Comparison of ENCODE assay signal across 27 mouse cellular contexts in genomic region chr19:34698432-34698831, GRCm38 (mm10). TPM values are rescaled to one million over a fixed set of nuclear protein-coding genes. Genes with fewer than 3 reads are reported as not detected.
DNase-seq lines count a peak whose midpoint lies in the region; ATAC-seq and TF ChIP-seq lines count a peak whose summit lies in the region.
"Had no signal": no experiment of that assay in that cellular context is flagged by ENCODE, and none has a peak within 500 bp of the region (broad histone marks: within the 10 kb centered on the region; RNA-seq: fewer than 3 reads in every experiment).

No protein-coding gene starts in this region.

- 50% methylated on average over 3 of the region's 3 CpGs for WGBS in intestine, embryonic 15.5 days
- WGBS in intestine, postnatal 0 days, result 32% methylated on average over 3 of the region's 3 CpGs
- 77% methylated on average over 3 of the region's 3 CpGs for WGBS in liver, embryonic 11.5 days
- WGBS in liver, embryonic 16.5 days (ENCODE audit: insufficient replicate concordance), result 52% methylated on average over 3 of the region's 3 CpGs

- no peak overlapping the region for H3K9ac ChIP-seq in intestine, embryonic 15.5 days
- H3K9ac ChIP-seq in intestine, postnatal 0 days (ENCODE audit: low read depth, low read length), result no peak overlapping the region
- no peak overlapping the region for H3K9ac ChIP-seq in liver, embryonic 11.5 days (ENCODE audit: low read depth, low read length)
- H3K9ac ChIP-seq in liver, embryonic 16.5 days (ENCODE audit: low read depth, low read length), result no peak overlapping the region
- H3K9ac ChIP-seq: embryonic facial prominence, embryonic 12.5 days; forebrain, embryonic 15.5 days; heart, embryonic 13.5 days; hindbrain, embryonic 14.5 days; limb, embryonic 15.5 days; midbrain, embryonic 13.5 days; neural tube, embryonic 13.5 days had no signal

- H3K4me3 ChIP-seq in intestine, embryonic 15.5 days (replicated peaks), result no peak overlapping the region
- no peak overlapping the region for H3K4me3 ChIP-seq in intestine, postnatal 0 days (ENCODE audit: low read depth, low read length)
- no peak overlapping the region for H3K4me3 ChIP-seq in liver, embryonic 11.5 days (ENCODE audit: low read depth, low read length)
- H3K4me3 ChIP-seq in liver, embryonic 16.5 days (ENCODE audit: low read depth, low read length), result no peak overlapping the region
- H3K4me3 ChIP-seq: embryonic facial prominence, embryonic 12.5 days; forebrain, embryonic 15.5 days; heart, embryonic 13.5 days; limb, embryonic 10.5 days; limb, embryonic 15.5 days; midbrain, embryonic 13.5 days; neural tube, embryonic 13.5 days had no signal

- H3K27me3 ChIP-seq in intestine, embryonic 15.5 days (replicated peaks), result no peaks in the 10 kb centered on the region
- H3K27me3 ChIP-seq in intestine, postnatal 0 days (replicated peaks; ENCODE audit: control insufficient read depth, insufficient read depth, low read length), result no peaks in the 10 kb centered on the region
- no peaks in the 10 kb centered on the region for H3K27me3 ChIP-seq in liver, embryonic 11.5 days (replicated peaks; ENCODE audit: control insufficient read depth, insufficient read depth, low read length)
- H3K27me3 ChIP-seq in liver, embryonic 16.5 days (ENCODE audit: control insufficient read depth, insufficient read depth, low read depth, low read length), result no peaks in the 10 kb centered on the region
- H3K27me3 ChIP-seq: CH12.LX; embryonic facial prominence, embryonic 12.5 days; forebrain, embryonic 15.5 days; heart, embryonic 13.5 days; limb, embryonic 15.5 days; midbrain, embryonic 13.5 days; neural tube, embryonic 13.5 days had no signal

- H3K36me3 ChIP-seq in intestine, embryonic 15.5 days, result no peaks in the 10 kb centered on the region
- no peaks in the 10 kb centered on the region for H3K36me3 ChIP-seq in intestine, postnatal 0 days (ENCODE audit: control insufficient read depth, insufficient read depth)
- no peaks in the 10 kb centered on the region for H3K36me3 ChIP-seq in liver, embryonic 11.5 days (ENCODE audit: control insufficient read depth, insufficient read depth, low read length)
- no peaks in the 10 kb centered on the region for H3K36me3 ChIP-seq in liver, embryonic 16.5 days (ENCODE audit: control insufficient read depth, insufficient read depth)
- H3K36me3 ChIP-seq: embryonic facial prominence, embryonic 12.5 days; forebrain, embryonic 15.5 days; heart, embryonic 13.5 days; limb, embryonic 10.5 days; limb, embryonic 15.5 days; midbrain, embryonic 13.5 days; neural tube, embryonic 13.5 days had no signal

- no peak overlapping the region for H3K27ac ChIP-seq in intestine, embryonic 15.5 days
- H3K27ac ChIP-seq in intestine, postnatal 0 days (ENCODE audit: low read depth, low read length), result no peak overlapping the region
- H3K27ac ChIP-seq in liver, embryonic 11.5 days (ENCODE audit: low read depth, low read length), result peak overlapping the region; percentile 33; the same call in 1 of the 2 replicates
- no peak overlapping the region; the same call in 1 of the 2 replicates for H3K27ac ChIP-seq in liver, embryonic 16.5 days (ENCODE audit: low read length)
- H3K27ac ChIP-seq: embryonic facial prominence, embryonic 12.5 days; forebrain, embryonic 15.5 days; heart, embryonic 13.5 days; hindbrain, embryonic 14.5 days; limb, embryonic 10.5 days; limb, embryonic 15.5 days; macrophage; midbrain, embryonic 13.5 days; neural tube, embryonic 13.5 days had no signal

- no peak for DNase-seq in liver, embryonic 11.5 days (ENCODE audit: low spot score)
- DNase-seq in liver, result no peak
- DNase-seq in testis, postnatal 14 days (ENCODE audit: low spot score), result no peak
- DNase-seq in heart, adult 11 months, result no peak
- no peak for DNase-seq in thymus, postnatal 0 days (ENCODE audit: low spot score)
- DNase-seq: adrenal gland, adult 2 months; cerebellum, adult 9-11 months; embryo, embryonic 11 days; heart, postnatal 10 days; layer of hippocampus, adult 9-11 months; lung, adult 2 months; lung, postnatal 10 days had no signal

- no peak overlapping the region for H3K4me2 ChIP-seq in intestine, embryonic 15.5 days (replicated peaks)
- H3K4me2 ChIP-seq in intestine, postnatal 0 days (replicated peaks; ENCODE audit: low read depth), result no peak overlapping the region
- no peak overlapping the region for H3K4me2 ChIP-seq in liver, embryonic 11.5 days
- H3K4me2 ChIP-seq in liver, embryonic 16.5 days (ENCODE audit: low read depth, low read length), result no peak overlapping the region
- H3K4me2 ChIP-seq: embryonic facial prominence, embryonic 12.5 days; forebrain, embryonic 15.5 days; heart, embryonic 13.5 days; hindbrain, embryonic 14.5 days; limb, embryonic 15.5 days; midbrain, embryonic 13.5 days; neural tube, embryonic 13.5 days had no signal

- no peak for TF ChIP-seq CTCF in intestine, postnatal 0 days (IDR thresholded peaks at IDR 0.05; ENCODE audit: low read depth)

- no peaks in the 10 kb centered on the region for H3K9me3 ChIP-seq in intestine, embryonic 15.5 days
- H3K9me3 ChIP-seq in intestine, postnatal 0 days (ENCODE audit: control insufficient read depth), result no peaks in the 10 kb centered on the region
- H3K9me3 ChIP-seq in liver, embryonic 11.5 days (ENCODE audit: control insufficient read depth, low read length), result no peaks in the 10 kb centered on the region
- no peaks in the 10 kb centered on the region for H3K9me3 ChIP-seq in liver, embryonic 16.5 days (replicated peaks; ENCODE audit: control insufficient read depth, low read length)
- H3K9me3 ChIP-seq: embryonic facial prominence, embryonic 12.5 days; forebrain, embryonic 15.5 days; heart, embryonic 13.5 days; limb, embryonic 10.5 days; limb, embryonic 15.5 days; midbrain, embryonic 13.5 days; neural tube, embryonic 13.5 days had no signal

- H3K4me1 ChIP-seq in intestine, embryonic 15.5 days (replicated peaks), result 0 out of 2 replicates have a peak, but pooled peaks cover 2% of the 10 kb centered on the region
- 0 out of 2 replicates have a peak, but pooled peaks cover 4% of the 10 kb centered on the region for H3K4me1 ChIP-seq in intestine, postnatal 0 days (replicated peaks; ENCODE audit: control insufficient read depth, insufficient read depth, low read length)
- H3K4me1 ChIP-seq in liver, embryonic 11.5 days (replicated peaks; ENCODE audit: control insufficient read depth, insufficient read depth, low read length), result no peaks in the 10 kb centered on the region
- H3K4me1 ChIP-seq in liver, embryonic 16.5 days (ENCODE audit: control insufficient read depth, low read depth, low read length), result no peaks in the 10 kb centered on the region; the same call in 1 of the 2 replicates
- H3K4me1 ChIP-seq: embryonic facial prominence, embryonic 12.5 days; forebrain, embryonic 15.5 days; limb, embryonic 10.5 days; limb, embryonic 15.5 days; midbrain, embryonic 13.5 days; neural tube, embryonic 13.5 days had no signal

- ATAC-seq in intestine, embryonic 15.5 days, result peak; percentile 75
- ATAC-seq in intestine, postnatal 0 days, result no peak
- ATAC-seq in liver, embryonic 11.5 days (replicated peaks; ENCODE audit: low FRiP score), result no peak
- ATAC-seq in liver, embryonic 16.5 days (ENCODE audit: low read depth), result peak; percentile 35; the same call in 1 of the 2 replicates
- ATAC-seq: activated CD4-positive, CD25-positive, alpha-beta regulatory T cell, adult 4 months; forebrain, embryonic 15.5 days; midbrain, embryonic 13.5 days had no signal

RNA-seq across cellular contexts. Expression of gene Slc16a12, which starts 48.7 kb away (rescaled TPM):
- 6.9 and 8.5 TPM in 2 replicates for polyA plus RNA-seq in intestine, embryonic 15.5 days (2015; fragmentation: Nextera tagmentation; extraction: Ambion mirVana)
- 5.3 and 6.8 TPM in 2 replicates for polyA plus RNA-seq in intestine, postnatal 0 days (2015; fragmentation: Nextera tagmentation; extraction: Ambion mirVana)
- polyA plus RNA-seq in liver, embryonic 11.5 days (2014; fragmentation: Nextera tagmentation; extraction: Ambion mirVana), result 11.6 and 13.0 TPM in 2 replicates
- 15.3 and 16.5 TPM in 2 replicates for polyA plus RNA-seq in liver, embryonic 16.5 days (2015; fragmentation: Nextera tagmentation; extraction: Ambion mirVana)
- polyA plus RNA-seq in thymus, postnatal 0 days (2015; fragmentation: Nextera tagmentation; extraction: Ambion mirVana), result 0.23 and 0.26 TPM in 2 replicates
- polyA plus RNA-seq: activated CD4-positive, CD25-positive, alpha-beta regulatory T cell, adult 4 months; macrophage had no signal

RNA-seq across cellular contexts. Expression of gene Ifit1, which starts 57.8 kb away (rescaled TPM):
- 7.9 and 9.1 TPM in 2 replicates for polyA plus RNA-seq in intestine, embryonic 15.5 days (2015; fragmentation: Nextera tagmentation; extraction: Ambion mirVana)
- 87.0 and 90.6 TPM in 2 replicates for polyA plus RNA-seq in intestine, postnatal 0 days (2015; fragmentation: Nextera tagmentation; extraction: Ambion mirVana)
- polyA plus RNA-seq in liver, embryonic 11.5 days (2014; fragmentation: Nextera tagmentation; extraction: Ambion mirVana), result 0.13 and 0.14 TPM in 2 replicates
- 0.77 and 0.81 TPM in 2 replicates for polyA plus RNA-seq in liver, embryonic 16.5 days (2015; fragmentation: Nextera tagmentation; extraction: Ambion mirVana)
- polyA plus RNA-seq in thymus, postnatal 0 days (2015; fragmentation: Nextera tagmentation; extraction: Ambion mirVana), result 21.5 and 27.1 TPM in 2 replicates
- polyA plus RNA-seq: limb, embryonic 10.5 days had no signal

RNA-seq across cellular contexts. Expression of gene Ifit1bl2, which starts 57.9 kb away (rescaled TPM):
- polyA plus RNA-seq in intestine, embryonic 15.5 days (2015; fragmentation: Nextera tagmentation; extraction: Ambion mirVana), result 7.3 and 9.7 TPM in 2 replicates
- 128 and 134 TPM in 2 replicates for polyA plus RNA-seq in intestine, postnatal 0 days (2015; fragmentation: Nextera tagmentation; extraction: Ambion mirVana)
- polyA plus RNA-seq in liver, embryonic 11.5 days (2014; fragmentation: Nextera tagmentation; extraction: Ambion mirVana), result not detected in 2 replicates
- polyA plus RNA-seq in liver, embryonic 16.5 days (2015; fragmentation: Nextera tagmentation; extraction: Ambion mirVana), result 0.09 and 0.30 TPM in 2 replicates
- 0.14 and 0.21 TPM in 2 replicates for polyA plus RNA-seq in thymus, postnatal 0 days (2015; fragmentation: Nextera tagmentation; extraction: Ambion mirVana)
- polyA plus RNA-seq: C2C12; limb, embryonic 10.5 days had no signal

Comparison
In these comparisons a context has a peak if more than half of its experiments do, and no peak if none do; other contexts are left out.
1. ATAC-seq: peak in intestine, embryonic 15.5 days (single experiment) and liver, embryonic 16.5 days (single experiment); none in intestine, postnatal 0 days (single experiment) and liver, embryonic 11.5 days (single experiment).
2. RNA of gene Ifit1bl2, which starts 57.9 kb away (polyA plus RNA-seq): 128 to 134 TPM in intestine, postnatal 0 days; 7.3 to 9.7 TPM in intestine, embryonic 15.5 days, 0.09 to 0.30 TPM in liver, embryonic 16.5 days, 0.14 to 0.21 TPM in thymus, postnatal 0 days and not detected in liver, embryonic 11.5 days; every median in the first group is over 10 times any median in the second.